Mouse (Mus musculus) adrenal gland, postnatal 4 days (tissue): Measurements from ENCODE around the gene Robo2. TPM values are rescaled to one million over a fixed set of nuclear protein-coding genes. Genes with fewer than 3 reads are reported as not detected.

ENCODE experiments used
- microRNA-seq: library from miRNA; unstranded; fragments of <30 nt; microRNA quantifications from one replicate; pipeline ENCODE4 v1.2.0, GENCODE M21; 2021
- total RNA-seq, 2 experiments: library from RNA; stranded (reverse); gene quantifications; 2 replicates each; pipeline ENCODE4 v1.2.3; 2021

Gene Robo2
- total RNA-seq, 2 experiments from 2014 or later: 9.3 to 18.9 TPM

Small RNA genes within 50 kb of the gene (microRNA-seq; reads per million reads assigned to microRNA genes)
- not detected for gene Gm24272
- not detected for gene Mir691
